Mouse (Mus musculus): ENCODE results near the gene Prkcb.

GRCm38 (mm10) chr7:122509903-122510302, 221.4 kb downstream of the Prkcb start:
- no peak for TF ChIP-seq CTCF (IDR thresholded peaks at IDR 0.05; ENCODE audit: extremely low read depth, insufficient read depth, low read length)
- no peak for TF ChIP-seq POLR2A (IDR thresholded peaks at IDR 0.05; ENCODE audit: extremely low read depth, insufficient read depth, low read length)

Data from cortical plate, adult 2 months (tissue).